Mouse (Mus musculus): ENCODE measurements around the gene Dnajc12. TPM values are rescaled to one million over a fixed set of nuclear protein-coding genes. Genes with fewer than 3 reads are reported as not detected.
"Not testable (repeated sequence)": the region's sequence is repeated elsewhere in the genome, so short reads cannot be mapped to it uniquely, and the experiment has no call there.

Gene Dnajc12
- polyA plus RNA-seq, 1 experiment from 2014 or later = 14.7 TPM

DNA sequence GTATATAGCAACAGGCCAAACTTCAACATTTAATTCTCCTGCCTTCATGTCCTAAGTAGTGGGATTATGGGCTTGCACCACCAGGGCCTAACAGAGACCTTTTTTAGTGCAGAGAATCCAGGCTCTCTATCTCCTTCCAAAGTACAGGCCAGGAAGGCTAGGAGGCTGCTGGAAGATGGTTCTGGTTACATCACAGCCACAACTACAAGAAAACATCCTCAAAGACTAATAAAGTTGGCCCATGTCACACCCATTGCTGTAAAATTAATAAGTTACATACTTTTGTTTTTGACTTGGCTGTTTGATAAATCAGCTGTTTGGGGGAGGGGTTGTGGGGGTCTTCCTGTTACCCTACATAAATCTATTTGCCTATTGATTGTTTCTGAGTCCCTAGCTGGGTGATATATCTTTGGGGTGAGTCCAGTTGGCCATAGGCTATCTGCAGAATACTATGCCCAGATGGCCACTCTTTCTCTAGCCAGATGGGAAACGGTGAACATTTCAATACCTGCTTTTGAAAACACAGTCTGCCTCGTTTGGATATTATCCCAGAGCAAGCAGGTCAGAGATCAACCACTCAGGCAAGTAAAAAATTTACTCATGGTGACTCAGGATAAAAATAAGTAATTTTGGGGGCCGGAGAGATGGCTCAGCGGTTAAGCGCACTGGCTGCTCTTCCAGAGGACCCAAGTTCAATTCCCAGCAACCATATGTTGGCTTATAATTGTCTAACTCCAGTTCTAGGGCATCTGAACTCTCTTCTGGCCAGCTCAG, 20.7 kb downstream of the Dnajc12 start:
- Histone ChIP-seq H3K4me3 (ENCODE audit: low read depth, low read length) (no peak overlapping the region), H3K27me3 (ENCODE audit: control insufficient read depth, insufficient read depth, low read length) (no peaks in the 10 kb centered on the region), H3K4me1 (ENCODE audit: control insufficient read depth, insufficient read depth, low read length) (no peaks in the 10 kb centered on the region), H3K4me2 (ENCODE audit: low read depth, severe bottlenecking) (no peak overlapping the region), H3K36me3 (ENCODE audit: control insufficient read depth, insufficient read depth, low read length) (no peaks in the 10 kb centered on the region), H3K9ac (ENCODE audit: low read length) (no peak overlapping the region), H3K9me3 (ENCODE audit: control insufficient read depth, low read length) (no peaks in the 10 kb centered on the region), H3K27ac (replicated peaks; ENCODE audit: low read depth, low read length) (no peak overlapping the region)
- no peak for DNase-seq (ENCODE audit: low spot score)
- ATAC-seq (ENCODE audit: insufficient number of reproducible peaks, low FRiP score, low TSS enrichment, low read depth) = no peak
- 91% methylated on average over 5 of the region's 5 CpGs for WGBS

- ATAC-seq (ENCODE audit: insufficient number of reproducible peaks, low FRiP score, low TSS enrichment, low read depth) (no peak), DNase-seq (ENCODE audit: low spot score) (no peak)
- Histone ChIP-seq H3K4me3 (ENCODE audit: low read depth, low read length) (no peak overlapping the region), H3K36me3 (ENCODE audit: control insufficient read depth, insufficient read depth, low read length) (no peaks in the 10 kb centered on the region), H3K27ac (replicated peaks; ENCODE audit: low read depth, low read length) (no peak overlapping the region), H3K9ac (ENCODE audit: low read length) (no peak overlapping the region), H3K27me3 (ENCODE audit: control insufficient read depth, insufficient read depth, low read length) (no peaks in the 10 kb centered on the region), H3K4me2 (ENCODE audit: low read depth, severe bottlenecking) (no peak overlapping the region), H3K9me3 (ENCODE audit: control insufficient read depth, low read length) (no peaks in the 10 kb centered on the region), H3K4me1 (ENCODE audit: control insufficient read depth, insufficient read depth, low read length) (no peaks in the 10 kb centered on the region)
- WGBS = 77% methylated on average over 2 of the region's 2 CpGs
Observed at GRCm38 (mm10) chr10:63403636-63404035, 21.4 kb downstream of the Dnajc12 start.

- ATAC-seq (ENCODE audit: insufficient number of reproducible peaks, low FRiP score, low TSS enrichment, low read depth) (no peak), DNase-seq (ENCODE audit: low spot score) (no peak)
- WGBS = 67% methylated on average over 16 of the region's 16 CpGs
- no peak overlapping the region for H3K27ac ChIP-seq (replicated peaks; ENCODE audit: low read depth, low read length)
- no peaks in the 10 kb centered on the region for H3K4me1 ChIP-seq (ENCODE audit: control insufficient read depth, insufficient read depth, low read length)
- no peaks in the 10 kb centered on the region for H3K27me3 ChIP-seq (ENCODE audit: control insufficient read depth, insufficient read depth, low read length)
- no peak overlapping the region for H3K9ac ChIP-seq (ENCODE audit: low read length)
- H3K4me2 ChIP-seq (ENCODE audit: low read depth, severe bottlenecking) = no peak overlapping the region
- H3K9me3 ChIP-seq (ENCODE audit: control insufficient read depth, low read length) = no peaks in the 10 kb centered on the region
- no peak overlapping the region for H3K4me3 ChIP-seq (ENCODE audit: low read depth, low read length)
- H3K36me3 ChIP-seq (ENCODE audit: control insufficient read depth, insufficient read depth, low read length) = no peaks in the 10 kb centered on the region
Observed at GRCm38 (mm10) chr10:63410162-63410956, 28.1 kb downstream of the Dnajc12 start.

DNA sequence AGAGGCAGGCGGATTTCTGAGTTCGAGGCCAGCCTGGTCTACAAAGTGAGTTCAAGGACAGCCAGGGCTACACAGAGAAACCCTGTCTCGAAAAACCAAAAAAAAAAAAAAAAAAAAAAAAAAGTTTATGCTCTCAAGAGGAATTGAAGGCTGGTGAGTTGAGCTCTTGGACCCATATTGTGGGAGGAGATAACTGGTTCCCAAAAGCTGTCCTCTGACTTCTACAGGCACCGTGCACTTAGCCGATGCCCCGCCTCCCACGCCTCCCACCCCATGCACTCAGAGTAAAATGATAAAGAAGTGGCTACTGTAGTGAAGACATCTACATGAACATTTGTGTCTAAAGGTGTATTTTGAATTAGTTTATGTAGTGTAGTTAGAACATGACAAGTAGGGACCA, 29.4 kb downstream of the Dnajc12 start:
- not testable (repeated sequence) for DNase-seq (ENCODE audit: low spot score); H3K27me3 ChIP-seq (ENCODE audit: control insufficient read depth, insufficient read depth, low read length); H3K4me3 ChIP-seq (ENCODE audit: low read depth, low read length); H3K9me3 ChIP-seq (ENCODE audit: control insufficient read depth, low read length); H3K9ac ChIP-seq (ENCODE audit: low read length); H3K4me2 ChIP-seq (ENCODE audit: low read depth, severe bottlenecking); H3K4me1 ChIP-seq (ENCODE audit: control insufficient read depth, insufficient read depth, low read length); H3K27ac ChIP-seq (replicated peaks; ENCODE audit: low read depth, low read length); ATAC-seq (ENCODE audit: insufficient number of reproducible peaks, low FRiP score, low TSS enrichment, low read depth); H3K36me3 ChIP-seq (ENCODE audit: control insufficient read depth, insufficient read depth, low read length)
- WGBS = 92% methylated on average over 6 of the region's 7 CpGs

GRCm38 (mm10) chr10:63412756-63413155, 30.5 kb downstream of the Dnajc12 start:
- H3K36me3 ChIP-seq (ENCODE audit: control insufficient read depth, insufficient read depth, low read length) = no peaks in the 10 kb centered on the region
- no peaks in the 10 kb centered on the region for H3K9me3 ChIP-seq (ENCODE audit: control insufficient read depth, low read length)
- DNase-seq (ENCODE audit: low spot score) (no peak), ATAC-seq (ENCODE audit: insufficient number of reproducible peaks, low FRiP score, low TSS enrichment, low read depth) (no peak)
- H3K9ac ChIP-seq (ENCODE audit: low read length) = no peak overlapping the region
- H3K27me3 ChIP-seq (ENCODE audit: control insufficient read depth, insufficient read depth, low read length) = no peaks in the 10 kb centered on the region
- WGBS = 86% methylated on average over 17 of the region's 17 CpGs
- H3K4me3 ChIP-seq (ENCODE audit: low read depth, low read length) = no peak overlapping the region
- H3K27ac ChIP-seq (replicated peaks; ENCODE audit: low read depth, low read length) = no peak overlapping the region
- no peaks in the 10 kb centered on the region for H3K4me1 ChIP-seq (ENCODE audit: control insufficient read depth, insufficient read depth, low read length)
- H3K4me2 ChIP-seq (ENCODE audit: low read depth, severe bottlenecking) = no peak overlapping the region

GRCm38 (mm10) chr10:63415287-63415686, 33.0 kb downstream of the Dnajc12 start:
- Histone ChIP-seq H3K4me2 (ENCODE audit: low read depth, severe bottlenecking) (no peak overlapping the region), H3K4me1 (ENCODE audit: control insufficient read depth, insufficient read depth, low read length) (no peaks in the 10 kb centered on the region), H3K36me3 (ENCODE audit: control insufficient read depth, insufficient read depth, low read length) (no peaks in the 10 kb centered on the region), H3K27ac (replicated peaks; ENCODE audit: low read depth, low read length) (no peak overlapping the region), H3K27me3 (ENCODE audit: control insufficient read depth, insufficient read depth, low read length) (no peaks in the 10 kb centered on the region), H3K9me3 (ENCODE audit: control insufficient read depth, low read length) (no peaks in the 10 kb centered on the region), H3K4me3 (ENCODE audit: low read depth, low read length) (no peak overlapping the region), H3K9ac (ENCODE audit: low read length) (no peak overlapping the region)
- no peak for ATAC-seq (ENCODE audit: insufficient number of reproducible peaks, low FRiP score, low TSS enrichment, low read depth)
- WGBS = 85% methylated on average over 7 of the region's 7 CpGs
- DNase-seq (ENCODE audit: low spot score) = no peak

DNA sequence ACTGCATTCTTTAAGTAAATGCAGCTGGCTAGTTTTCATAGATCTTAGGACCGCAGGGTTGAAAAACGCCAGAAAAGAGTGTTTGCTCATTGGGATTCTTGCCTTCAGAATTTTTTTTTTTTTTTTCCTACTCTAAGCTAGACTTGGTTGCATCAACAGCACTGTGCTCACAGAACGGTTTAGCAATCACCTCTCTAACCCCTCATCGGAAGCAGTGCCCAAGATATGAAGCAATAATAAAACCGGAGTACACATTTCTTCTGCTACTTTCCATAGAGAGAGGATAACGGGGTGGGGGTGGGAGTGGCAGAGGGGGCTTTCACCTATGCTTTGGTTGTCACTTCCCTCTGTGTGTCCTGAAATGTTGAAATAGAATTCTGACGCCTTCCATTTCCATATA, 33.6 kb downstream of the Dnajc12 start:
- WGBS = 54% methylated on average over 7 of the region's 7 CpGs
- no peak for ATAC-seq (ENCODE audit: insufficient number of reproducible peaks, low FRiP score, low TSS enrichment, low read depth)
- H3K27ac ChIP-seq (replicated peaks; ENCODE audit: low read depth, low read length) = no peak overlapping the region
- H3K9me3 ChIP-seq (ENCODE audit: control insufficient read depth, low read length) = no peaks in the 10 kb centered on the region
- H3K36me3 ChIP-seq (ENCODE audit: control insufficient read depth, insufficient read depth, low read length) = no peaks in the 10 kb centered on the region
- H3K9ac ChIP-seq (ENCODE audit: low read length) = no peak overlapping the region
- no peaks in the 10 kb centered on the region for H3K27me3 ChIP-seq (ENCODE audit: control insufficient read depth, insufficient read depth, low read length)
- no peak overlapping the region; the same call in 1 of the 2 replicates for H3K4me2 ChIP-seq (ENCODE audit: low read depth, severe bottlenecking)
- DNase-seq (ENCODE audit: low spot score) = no peak
- H3K4me3 ChIP-seq (ENCODE audit: low read depth, low read length) = no peak overlapping the region
- no peaks in the 10 kb centered on the region for H3K4me1 ChIP-seq (ENCODE audit: control insufficient read depth, insufficient read depth, low read length)

DNA sequence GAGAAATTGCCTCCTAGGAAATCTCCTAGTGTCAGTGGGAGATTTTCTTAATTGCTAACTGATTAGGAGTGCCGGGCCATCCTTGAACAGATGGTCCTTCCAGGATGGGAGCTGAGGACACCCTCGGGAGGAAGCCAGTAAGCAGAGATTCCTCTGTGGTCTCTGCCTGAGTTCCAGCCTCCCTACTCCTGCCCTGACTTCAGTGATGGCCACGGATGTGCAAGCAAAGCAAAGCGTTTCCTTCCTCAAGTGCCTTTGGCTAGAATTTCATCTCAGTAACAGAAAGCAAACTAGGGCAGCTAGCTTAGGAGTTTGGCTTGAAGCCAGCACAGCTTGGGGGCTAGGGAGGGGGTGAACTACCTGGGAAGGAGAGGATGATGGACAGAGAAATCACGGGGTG, 34.8 kb downstream of the Dnajc12 start:
- 53% methylated on average over 5 of the region's 5 CpGs for WGBS
- no peak overlapping the region for H3K4me3 ChIP-seq (ENCODE audit: low read depth, low read length)
- DNase-seq (ENCODE audit: low spot score) (no peak), ATAC-seq (ENCODE audit: insufficient number of reproducible peaks, low FRiP score, low TSS enrichment, low read depth) (no peak)
- H3K4me2 ChIP-seq (ENCODE audit: low read depth, severe bottlenecking) = no peak overlapping the region
- no peak overlapping the region for H3K27ac ChIP-seq (replicated peaks; ENCODE audit: low read depth, low read length)
- H3K36me3 ChIP-seq (ENCODE audit: control insufficient read depth, insufficient read depth, low read length) = no peaks in the 10 kb centered on the region
- H3K9me3 ChIP-seq (ENCODE audit: control insufficient read depth, low read length) = no peaks in the 10 kb centered on the region
- H3K9ac ChIP-seq (ENCODE audit: low read length) = no peak overlapping the region
- no peaks in the 10 kb centered on the region for H3K27me3 ChIP-seq (ENCODE audit: control insufficient read depth, insufficient read depth, low read length)
- no peaks in the 10 kb centered on the region for H3K4me1 ChIP-seq (ENCODE audit: control insufficient read depth, insufficient read depth, low read length)

All from limb, embryonic 11.5 days (tissue).